Mouse (Mus musculus) kidney, adult 2 months (tissue): ENCODE measurements around the gene Psapl1.

ENCODE experiments used
- CTCF ChIP-seq: fragments of 200-500 bp; conservative IDR thresholded peaks from 2 replicates; pipeline ENCODE4 v1.5.1; 2011; ENCODE audit warnings: low read depth, mild to moderate bottlenecking, control low read depth, low read length, moderate library complexity, mixed read lengths; ENCODE audit not compliant: insufficient read depth, insufficient read length
- POLR2A ChIP-seq: fragments of 200-500 bp; IDR thresholded peaks from one replicate; pipeline ENCODE4 v1.6.1; 2011; ENCODE audit warnings: low read depth, low read length, control low read depth

GRCm38 (mm10) chr5:36202781-36203180, 1.0 kb upstream of the Psapl1 start:
- TF ChIP-seq CTCF (no peak), POLR2A (no peak)
